Mouse (Mus musculus) cerebellum, adult 11-12 months (tissue): ENCODE results near the gene Lcn6.
"Not testable (repeated sequence)": the region's sequence is repeated elsewhere in the genome, so short reads cannot be mapped to it uniquely, and the experiment has no call there.

ENCODE experiments used
- DNase-seq: peaks from one replicate; pipeline ENCODE4 v3.0.0; 2022

Lcn6 gene

GRCm38 (mm10) chr2:25676486-25676885 lies at the start of gene Lcn6:
TSS of gene Lcn6 (plus strand) at chr2:25676786.
- no peak for DNase-seq

- DNase-seq, result no peak
Observed at GRCm38 (mm10) chr2:25627811-25628210, 48.8 kb upstream of the Lcn6 start, which contains the start of gene Fcna. TSS of gene Fcna (minus strand) at chr2:25628030.

GRCm38 (mm10) chr2:25628738-25629137 lies 47.8 kb upstream of the Lcn6 start:
- no peak for DNase-seq

- no peak for DNase-seq
Observed at GRCm38 (mm10) chr2:25633616-25634015, 43.0 kb upstream of the Lcn6 start.

GRCm38 (mm10) chr2:25634046-25634445 lies 42.5 kb upstream of the Lcn6 start:
- DNase-seq, result no peak

GRCm38 (mm10) chr2:25639890-25640289 lies 36.7 kb upstream of the Lcn6 start:
- no peak for DNase-seq

- no peak for DNase-seq
Observed at GRCm38 (mm10) chr2:25652902-25653301, 23.7 kb upstream of the Lcn6 start, which contains the start of gene Lcn8. TSS of gene Lcn8 (plus strand) at chr2:25653120.

- no peak for DNase-seq
Observed at GRCm38 (mm10) chr2:25654502-25654901, 22.1 kb upstream of the Lcn6 start.

GRCm38 (mm10) chr2:25656691-25657090 lies 19.9 kb upstream of the Lcn6 start:
- no peak for DNase-seq

GRCm38 (mm10) chr2:25657246-25657645 lies 19.3 kb upstream of the Lcn6 start:
- DNase-seq, result peak; percentile 27

- no peak for DNase-seq
Observed at GRCm38 (mm10) chr2:25657652-25658051, 18.9 kb upstream of the Lcn6 start, which contains the start of gene Lcn5. TSS of gene Lcn5 (plus strand) at chr2:25657952.

- no peak for DNase-seq
Observed at GRCm38 (mm10) chr2:25660279-25660678, 16.3 kb upstream of the Lcn6 start.

- no peak for DNase-seq
Observed at GRCm38 (mm10) chr2:25661245-25661970, 15.2 kb upstream of the Lcn6 start.

- DNase-seq, result no peak
Observed at GRCm38 (mm10) chr2:25663511-25663910, 13.1 kb upstream of the Lcn6 start.

GRCm38 (mm10) chr2:25664125-25664524 lies 12.5 kb upstream of the Lcn6 start:
- no peak for DNase-seq

- no peak for DNase-seq
Observed at GRCm38 (mm10) chr2:25666516-25666915, 10.1 kb upstream of the Lcn6 start.

- no peak for DNase-seq
Observed at GRCm38 (mm10) chr2:25679559-25679958, 3.0 kb downstream of the Lcn6 start.

GRCm38 (mm10) chr2:25682426-25682825 lies 5.8 kb downstream of the Lcn6 start, which contains the start of gene Lcn10:
TSS of gene Lcn10 (plus strand) at chr2:25682726.
- DNase-seq, result no peak

- no peak for DNase-seq
Observed at GRCm38 (mm10) chr2:25686941-25687340, 10.4 kb downstream of the Lcn6 start.

- peak; percentile 14 for DNase-seq
Observed at GRCm38 (mm10) chr2:25694605-25695004, 18.0 kb downstream of the Lcn6 start.

GRCm38 (mm10) chr2:25696951-25697350 lies 20.4 kb downstream of the Lcn6 start:
- DNase-seq, result no peak

GRCm38 (mm10) chr2:25698696-25699095 lies 22.1 kb downstream of the Lcn6 start:
- DNase-seq, result no peak

- not testable (repeated sequence) for DNase-seq
Observed at GRCm38 (mm10) chr2:25699743-25700142, 23.2 kb downstream of the Lcn6 start, which contains the start of gene Obp2a. TSS of gene Obp2a (plus strand) at chr2:25700043.

- no peak for DNase-seq
Observed at GRCm38 (mm10) chr2:25701001-25701400, 24.4 kb downstream of the Lcn6 start.

GRCm38 (mm10) chr2:25703706-25704105 lies 27.1 kb downstream of the Lcn6 start:
- no peak for DNase-seq
